Mouse (Mus musculus) kidney, embryonic 14.5 days (tissue): ENCODE measurements around the gene Gpr135. TPM values are rescaled to one million over a fixed set of nuclear protein-coding genes. Genes with fewer than 3 reads are reported as not detected.
A peak's percentile ranks its signal among the peaks of the same experiment; 100 is the strongest.

Experiments used
- ATAC-seq: fragments of 200-750 bp; cut with Nextera tagmentation; 2 replicates; pipeline ENCODE4 v1.8.0; 2017; ENCODE audit warnings: moderate number of reproducible peaks, mild to moderate bottlenecking, moderate TSS enrichment, moderate library complexity; ENCODE audit not compliant: low FRiP score, low TSS enrichment
- H3K27ac ChIP-seq: fragments of 300-500 bp; sonication (generic); 2 replicates; pipeline ENCODE4 v1.5.1; 2014; ENCODE audit warnings: low read depth, mild to moderate bottlenecking, low read length, moderate library complexity, mixed read lengths
- H3K27me3 ChIP-seq: fragments of 300-500 bp; sonication (generic); 2 replicates; pipeline ENCODE4 v1.6.1; 2014; ENCODE audit warnings: mild to moderate bottlenecking, low read length; ENCODE audit not compliant: control insufficient read depth, insufficient read depth
- H3K36me3 ChIP-seq: fragments of 300-500 bp; sonication (generic); 2 replicates; pipeline ENCODE4 v1.6.1; 2014; ENCODE audit warnings: low read length, mixed read lengths; ENCODE audit not compliant: control insufficient read depth, insufficient read depth
- H3K4me1 ChIP-seq: fragments of 300-500 bp; sonication (generic); 2 replicates; pipeline ENCODE4 v1.6.1; 2014; ENCODE audit warnings: low read length, mixed read lengths; ENCODE audit not compliant: control insufficient read depth, insufficient read depth
- H3K4me2 ChIP-seq: fragments of 300-500 bp; sonication (generic); replicated peaks from 2 replicates; pipeline ENCODE4 v1.6.1; 2014; ENCODE audit warnings: low read depth, mild to moderate bottlenecking, low read length
- H3K4me3 ChIP-seq: fragments of 300-500 bp; sonication (generic); 2 replicates; pipeline ENCODE4 v1.5.1; 2014; ENCODE audit warnings: mild to moderate bottlenecking, low read length
- H3K9ac ChIP-seq: fragments of 300-500 bp; sonication (generic); 2 replicates; pipeline ENCODE4 v1.6.1; 2014; ENCODE audit warnings: low read depth, mild to moderate bottlenecking, low read length, moderate library complexity
- H3K9me3 ChIP-seq: fragments of 300-500 bp; sonication (generic); 2 replicates; pipeline ENCODE4 v1.6.1; 2016; ENCODE audit warnings: low read length; ENCODE audit not compliant: control insufficient read depth
- WGBS: fragments of 180-500 bp; shearing (Covaris S2); extraction: QIAGEN DNeasy Blood & Tissue Kit; methylation state at CpG from one replicate; pipeline ENCODE4 v1.1.7; 2014; 5-methylcytosine and 5-hydroxymethylcytosine counted together
- polyA plus RNA-seq: library from polyadenylated mRNA; unstranded; fragments of >200 nt; fragmentation: Nextera tagmentation; extraction: Ambion mirVana; gene quantifications from 2 replicates; pipeline ENCODE4 v1.2.1, GENCODE M21; 2014

Gpr135 gene
- polyA plus RNA-seq, 1 experiment from 2014 or later, result 0.45 TPM

DNA sequence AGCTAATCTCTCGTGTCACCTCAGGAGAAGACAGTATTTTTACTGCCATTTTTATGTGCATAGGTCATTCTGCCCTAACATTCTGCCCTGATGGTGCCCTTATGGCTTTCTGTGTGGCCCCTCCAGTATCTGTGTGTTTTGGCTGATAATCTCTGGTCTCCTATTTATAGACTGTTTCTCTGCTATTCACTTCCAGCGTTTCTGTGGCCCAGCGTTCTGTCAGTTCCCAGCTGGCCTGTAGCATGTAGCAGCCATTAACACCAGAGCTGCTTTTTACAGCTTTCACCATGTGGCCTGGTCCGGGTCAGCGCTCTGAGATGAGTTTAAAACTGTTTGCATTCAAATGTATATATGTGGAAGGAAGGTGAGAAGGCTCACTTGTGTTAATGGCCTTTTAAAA is 49.4 kb downstream of the Gpr135 start:
- Histone ChIP-seq H3K36me3 (no peaks in the 10 kb centered on the region), H3K4me1 (no peaks in the 10 kb centered on the region), H3K4me3 (no peak overlapping the region), H3K27ac (no peak overlapping the region), H3K9ac (no peak overlapping the region), H3K9me3 (no peaks in the 10 kb centered on the region), H3K27me3 (no peaks in the 10 kb centered on the region), H3K4me2 (no peak overlapping the region)
- 25% methylated on average over 5 of the region's 5 CpGs for WGBS
- ATAC-seq, result peak; percentile 60; the same call in 1 of the 2 replicates

GRCm38 (mm10) chr12:72020285-72020684 is 50.6 kb downstream of the Gpr135 start:
- no peak for ATAC-seq
- H3K4me1 ChIP-seq, result no peaks in the 10 kb centered on the region
- no peak overlapping the region for H3K27ac ChIP-seq
- no peaks in the 10 kb centered on the region for H3K9me3 ChIP-seq
- H3K27me3 ChIP-seq, result no peaks in the 10 kb centered on the region
- H3K4me3 ChIP-seq, result no peak overlapping the region
- H3K4me2 ChIP-seq, result no peak overlapping the region
- no peak overlapping the region for H3K9ac ChIP-seq
- WGBS, result 79% methylated on average over 4 of the region's 4 CpGs
- H3K36me3 ChIP-seq, result no peaks in the 10 kb centered on the region

Other genes with a start within 250 kb of the Gpr135 start
- 7.4 and 13.0 TPM in 2 replicates for gene Daam1, start 240.0 kb downstream of the Gpr135 start, polyA plus RNA-seq
- 18.6 and 22.4 TPM in 2 replicates for gene L3hypdh, start 14.3 kb upstream of the Gpr135 start, polyA plus RNA-seq
- 67.3 and 98.7 TPM in 2 replicates for gene Jkamp, start 14.5 kb upstream of the Gpr135 start, polyA plus RNA-seq
- not detected in 2 replicates for gene Ccdc175, start 113.9 kb upstream of the Gpr135 start, polyA plus RNA-seq